Mouse (Mus musculus): ENCODE measurements at regions not wholly inside any gene's neighbourhood (a gene's known extent, or its start where the extent isn't known, plus 50 kb on each side); places are given as distances from the start of the nearest gene placed in this dataset.
"Not testable (repeated sequence)": the region's sequence is repeated elsewhere in the genome, so short reads cannot be mapped to it uniquely, and the experiment has no call there.

- H3K9ac ChIP-seq = no peak overlapping the region
- H3K4me2 ChIP-seq = no peak overlapping the region
- H3K4me3 ChIP-seq = no peak overlapping the region
- H3K36me3 ChIP-seq = no peaks in the 10 kb centered on the region
- peaks cover 13% of the 10 kb centered on the region for H3K4me1 ChIP-seq (replicated peaks)
- 42% methylated on average over 7 of the region's 7 CpGs for WGBS
- no peaks in the 10 kb centered on the region for H3K27me3 ChIP-seq
- peak overlapping the region; percentile 74 for H3K27ac ChIP-seq
- peak; percentile 85 for ATAC-seq (ENCODE audit: low FRiP score)
- H3K9me3 ChIP-seq = no peaks in the 10 kb centered on the region
Observed at GRCm38 (mm10) chr13:70096430-70097301, 294.5 kb downstream of the Med10 start.

DNA sequence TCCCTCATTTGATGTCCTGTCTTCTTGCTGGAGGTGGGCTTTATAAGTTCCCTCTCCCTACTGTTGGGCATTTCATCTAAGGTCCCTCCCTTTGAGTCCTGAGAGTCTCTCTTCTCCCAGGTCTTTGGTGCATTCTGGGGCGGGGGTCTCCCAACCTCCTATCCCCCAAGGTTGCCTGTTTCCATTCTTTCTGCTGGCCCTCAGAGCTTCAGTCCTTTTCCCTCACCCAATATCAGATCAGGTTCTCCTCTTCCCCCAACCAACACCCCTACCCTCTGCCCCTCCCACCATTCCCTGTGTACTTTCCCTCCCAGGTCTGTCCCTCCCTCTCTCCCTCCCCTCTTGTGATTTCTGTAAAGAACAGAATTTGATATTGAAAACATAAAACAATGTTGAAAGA is 297.9 kb downstream of the Med10 start:
- not testable (repeated sequence) for H3K4me1 ChIP-seq (replicated peaks); H3K4me3 ChIP-seq; H3K27ac ChIP-seq; H3K4me2 ChIP-seq; H3K9me3 ChIP-seq; H3K9ac ChIP-seq; H3K36me3 ChIP-seq; H3K27me3 ChIP-seq; ATAC-seq (ENCODE audit: low FRiP score)
- WGBS = 83% methylated on average over 1 of the region's 1 CpGs

- H3K36me3 ChIP-seq = no peaks in the 10 kb centered on the region
- ATAC-seq (ENCODE audit: low FRiP score) = no peak
- H3K9me3 ChIP-seq = no peaks in the 10 kb centered on the region
- H3K4me2 ChIP-seq = no peak overlapping the region
- no peaks in the 10 kb centered on the region for H3K27me3 ChIP-seq
- no peaks in the 10 kb centered on the region for H3K4me1 ChIP-seq (replicated peaks)
- H3K4me3 ChIP-seq = no peak overlapping the region
- no peak overlapping the region for H3K9ac ChIP-seq
- 90% methylated on average over 7 of the region's 7 CpGs for WGBS
- H3K27ac ChIP-seq = no peak overlapping the region
Observed at GRCm38 (mm10) chr13:70103021-70103420, 300.8 kb downstream of the Med10 start.

DNA sequence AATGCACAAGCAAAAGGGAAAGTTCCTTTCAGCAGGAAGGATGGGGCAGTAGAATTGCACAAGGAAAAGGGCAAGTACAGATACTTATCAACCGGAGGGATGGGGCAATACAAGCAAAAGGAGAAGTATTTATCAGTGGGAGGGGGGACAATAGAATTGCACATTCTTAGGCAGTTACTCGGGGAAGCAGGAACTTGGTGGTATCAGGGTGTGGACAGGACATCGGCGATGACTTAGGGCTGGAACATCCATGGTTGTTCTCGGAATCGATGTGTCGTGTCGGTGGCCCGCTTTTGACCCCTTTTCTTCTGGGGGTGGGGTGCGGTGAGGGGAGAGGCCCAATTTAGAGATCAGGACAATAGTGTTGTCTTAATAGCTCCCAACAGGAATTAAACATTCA is 301.3 kb downstream of the Med10 start:
- not testable (repeated sequence) for ATAC-seq (ENCODE audit: low FRiP score)

DNA sequence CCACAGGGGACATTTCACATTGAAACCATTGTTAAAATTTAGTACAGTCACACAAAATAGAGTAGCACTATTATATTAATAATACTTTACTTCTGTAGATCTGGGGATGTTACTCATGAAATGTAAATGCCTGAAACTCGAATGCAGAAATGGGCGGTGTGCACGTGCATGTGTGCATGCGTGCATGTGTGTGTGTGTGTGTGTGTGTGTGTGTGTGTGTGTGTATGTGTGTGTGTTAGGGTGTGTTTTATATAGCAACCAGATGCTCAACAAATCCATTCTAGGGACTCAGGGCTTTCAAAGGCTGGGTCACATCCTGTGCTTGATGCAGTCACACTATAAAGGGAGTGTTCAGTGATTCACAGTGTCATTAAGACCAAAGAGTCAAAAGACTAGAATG is 301.7 kb downstream of the Med10 start:
- 95% methylated on average over 4 of the region's 4 CpGs for WGBS

More for the DNA sequence above, 301.3 kb downstream of the Med10 start:
- H3K4me1 ChIP-seq (replicated peaks); H3K9me3 ChIP-seq; H3K4me2 ChIP-seq; H3K27me3 ChIP-seq; H3K9ac ChIP-seq; H3K36me3 ChIP-seq; H3K27ac ChIP-seq; H3K4me3 ChIP-seq: not testable (repeated sequence)
- WGBS = 91% methylated on average over 10 of the region's 10 CpGs

DNA sequence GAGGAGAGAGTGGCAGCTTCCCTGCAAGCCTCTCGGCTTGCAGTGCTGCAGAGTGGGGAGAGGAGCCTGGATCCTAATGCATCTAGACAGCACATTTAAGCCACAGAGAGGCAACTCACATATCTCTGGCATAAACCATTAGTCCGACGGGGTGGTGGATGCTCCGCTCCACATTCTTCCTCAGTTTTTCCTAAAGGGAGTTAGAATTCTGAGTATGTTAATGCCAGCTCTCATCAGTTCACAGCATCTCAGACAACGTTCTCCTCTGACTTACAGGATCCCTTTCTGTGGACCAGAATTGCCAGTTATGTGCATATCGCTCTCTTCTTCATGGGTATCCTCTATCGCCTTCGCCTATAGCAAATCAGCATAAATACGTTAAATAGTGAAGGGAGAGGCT is 313.4 kb downstream of the Med10 start:
- no peaks in the 10 kb centered on the region for H3K36me3 ChIP-seq
- no peak overlapping the region for H3K4me3 ChIP-seq
- H3K9ac ChIP-seq = no peak overlapping the region
- 86% methylated on average over 9 of the region's 9 CpGs for WGBS
- H3K27ac ChIP-seq = peak overlapping the region; percentile 20; the same call in 1 of the 2 replicates
- H3K4me2 ChIP-seq = no peak overlapping the region
- no peaks in the 10 kb centered on the region for H3K9me3 ChIP-seq
- no peak for ATAC-seq (ENCODE audit: low FRiP score)
- H3K27me3 ChIP-seq = no peaks in the 10 kb centered on the region
- H3K4me1 ChIP-seq (replicated peaks) = 0 out of 2 replicates have a peak, but pooled peaks cover 4% of the 10 kb centered on the region

More for the DNA sequence above, 301.7 kb downstream of the Med10 start:
- no peak overlapping the region for H3K27ac ChIP-seq
- H3K9ac ChIP-seq = no peak overlapping the region
- no peak for ATAC-seq (ENCODE audit: low FRiP score)
- no peak overlapping the region for H3K4me2 ChIP-seq
- H3K36me3 ChIP-seq = no peaks in the 10 kb centered on the region
- no peaks in the 10 kb centered on the region for H3K4me1 ChIP-seq (replicated peaks)
- no peaks in the 10 kb centered on the region for H3K9me3 ChIP-seq
- no peaks in the 10 kb centered on the region for H3K27me3 ChIP-seq
- no peak overlapping the region for H3K4me3 ChIP-seq

DNA sequence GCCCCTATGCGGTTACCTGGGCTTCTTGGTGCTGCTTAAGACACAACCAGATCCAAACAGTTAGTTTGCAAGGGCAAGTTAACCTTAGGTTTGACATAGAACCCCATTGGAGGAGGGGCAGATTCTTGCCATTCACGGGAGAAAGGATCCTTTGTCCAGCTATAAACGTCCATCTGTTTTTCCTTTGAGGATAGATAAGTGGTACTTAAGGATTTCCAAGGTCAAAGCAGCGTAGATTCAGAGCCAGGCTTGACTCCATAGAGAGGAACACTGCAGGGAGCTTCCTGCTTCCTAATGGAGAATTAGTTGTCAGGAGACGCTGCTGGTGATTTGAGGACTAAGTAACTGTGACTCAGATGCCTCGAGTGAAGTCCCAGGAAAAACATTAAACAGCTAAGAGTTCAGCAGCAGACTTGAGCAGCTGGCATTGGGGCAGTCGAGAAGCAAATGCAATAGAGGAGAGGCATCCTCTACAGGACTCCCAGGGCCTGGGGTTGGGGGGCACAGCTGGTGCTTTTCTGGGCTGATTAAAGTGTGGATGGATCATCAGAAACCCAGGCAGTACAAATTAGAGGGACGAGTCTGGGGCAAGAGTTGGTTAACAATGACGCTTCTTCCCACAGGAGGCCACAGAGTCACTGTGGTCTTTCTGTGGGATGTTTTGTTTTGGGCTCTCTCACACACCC is 322.8 kb downstream of the Med10 start:
- ATAC-seq (ENCODE audit: low FRiP score) = 0 out of 2 replicates have a peak, but pooled peaks have one; percentile 46
- 26% methylated on average over 9 of the region's 9 CpGs for WGBS
- no peak overlapping the region for H3K9ac ChIP-seq
- H3K27me3 ChIP-seq = no peaks in the 10 kb centered on the region
- no peak overlapping the region for H3K27ac ChIP-seq
- no peak overlapping the region for H3K4me3 ChIP-seq
- H3K9me3 ChIP-seq = no peaks in the 10 kb centered on the region
- peaks cover 8% of the 10 kb centered on the region for H3K4me1 ChIP-seq (replicated peaks)
- H3K4me2 ChIP-seq = no peak overlapping the region
- H3K36me3 ChIP-seq = no peaks in the 10 kb centered on the region

- Histone ChIP-seq H3K27me3 (no peaks in the 10 kb centered on the region), H3K36me3 (no peaks in the 10 kb centered on the region), H3K9ac (no peak overlapping the region), H3K4me2 (no peak overlapping the region), H3K9me3 (no peaks in the 10 kb centered on the region), H3K4me1 (replicated peaks) (peaks cover 5% of the 10 kb centered on the region), H3K4me3 (no peak overlapping the region), H3K27ac (no peak overlapping the region)
- WGBS = 88% methylated on average over 4 of the region's 4 CpGs
- ATAC-seq (ENCODE audit: low FRiP score) = no peak
Observed at GRCm38 (mm10) chr13:70127310-70127709, 325.1 kb downstream of the Med10 start.

GRCm38 (mm10) chr13:70134544-70134943 is 332.3 kb downstream of the Med10 start:
- Histone ChIP-seq H3K4me3 (no peak overlapping the region), H3K4me1 (replicated peaks) (no peaks in the 10 kb centered on the region), H3K9ac (no peak overlapping the region), H3K36me3 (no peaks in the 10 kb centered on the region), H3K27ac (no peak overlapping the region), H3K4me2 (no peak overlapping the region), H3K9me3 (no peaks in the 10 kb centered on the region), H3K27me3 (no peaks in the 10 kb centered on the region)
- 90% methylated on average over 8 of the region's 8 CpGs for WGBS
- ATAC-seq (ENCODE audit: low FRiP score) = no peak

- no peak for ATAC-seq (ENCODE audit: low FRiP score)
- no peaks in the 10 kb centered on the region for H3K27me3 ChIP-seq
- H3K4me3 ChIP-seq = no peak overlapping the region
- H3K9ac ChIP-seq = no peak overlapping the region
- WGBS = 71% methylated on average over 1 of the region's 1 CpGs
- H3K9me3 ChIP-seq = no peaks in the 10 kb centered on the region
- H3K4me1 ChIP-seq (replicated peaks) = no peaks in the 10 kb centered on the region
- no peak overlapping the region for H3K4me2 ChIP-seq
- no peak overlapping the region for H3K27ac ChIP-seq
- no peaks in the 10 kb centered on the region for H3K36me3 ChIP-seq
Observed at GRCm38 (mm10) chr13:70136209-70136608, 334.0 kb downstream of the Med10 start.

- Histone ChIP-seq H3K4me3 (no peak overlapping the region), H3K4me2 (no peak overlapping the region), H3K4me1 (replicated peaks) (peaks cover 6% of the 10 kb centered on the region), H3K9ac (no peak overlapping the region), H3K9me3 (no peaks in the 10 kb centered on the region), H3K36me3 (no peaks in the 10 kb centered on the region), H3K27me3 (no peaks in the 10 kb centered on the region), H3K27ac (no peak overlapping the region)
- 84% methylated on average over 4 of the region's 4 CpGs for WGBS
- no peak for ATAC-seq (ENCODE audit: low FRiP score)
Observed at GRCm38 (mm10) chr13:70144461-70144860, 342.3 kb downstream of the Med10 start.

DNA sequence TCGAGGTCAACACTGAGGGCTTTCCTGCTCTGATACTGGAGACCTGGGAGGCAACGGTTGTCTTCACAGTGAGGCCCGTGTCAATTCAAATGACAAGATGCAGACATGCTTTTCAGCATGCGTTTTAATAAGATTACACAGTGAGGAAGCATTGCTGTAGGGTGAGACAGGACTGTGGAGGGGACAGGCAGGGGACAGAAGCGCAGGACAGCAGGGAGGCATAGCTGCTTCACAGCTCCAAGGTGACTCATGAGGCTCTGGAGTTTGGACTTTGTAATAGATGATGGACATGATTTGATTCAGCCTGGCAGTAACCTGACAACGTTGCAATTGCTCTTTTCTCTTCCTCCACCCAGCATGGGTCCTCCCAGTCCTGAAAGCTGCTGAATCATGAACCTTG is 343.3 kb downstream of the Med10 start:
- ATAC-seq (ENCODE audit: low FRiP score) = no peak
- Histone ChIP-seq H3K9me3 (no peaks in the 10 kb centered on the region), H3K4me1 (replicated peaks) (peaks cover 15% of the 10 kb centered on the region), H3K27ac (no peak overlapping the region), H3K4me3 (no peak overlapping the region), H3K36me3 (no peaks in the 10 kb centered on the region), H3K9ac (no peak overlapping the region), H3K27me3 (no peaks in the 10 kb centered on the region), H3K4me2 (no peak overlapping the region)
- WGBS = 53% methylated on average over 6 of the region's 6 CpGs

Measured in hindbrain, embryonic 13.5 days (tissue).